Comparison of ENCODE assay signal across 23 mouse cellular contexts in genomic region chr8:106317091-106317490, GRCm38 (mm10).
"Had no signal": no experiment of that assay in that cellular context is flagged by ENCODE, and none has a peak within 500 bp of the region (broad histone marks: within the 10 kb centered on the region; RNA-seq: fewer than 3 reads in every experiment).

No protein-coding gene starts in this region.

- H3K36me3 ChIP-seq: heart, embryonic 10.5 days; heart, embryonic 12.5 days; kidney, embryonic 15.5 days; limb, embryonic 10.5 days; limb, embryonic 12.5 days; liver, embryonic 13.5 days; liver, embryonic 15.5 days had no signal

- H3K4me1 ChIP-seq: heart, embryonic 10.5 days; heart, embryonic 12.5 days; kidney, embryonic 15.5 days; limb, embryonic 10.5 days; limb, embryonic 12.5 days; liver, embryonic 13.5 days; liver, embryonic 15.5 days had no signal

- DNase-seq: gastrocnemius, postnatal 14 days; gastrocnemius, postnatal 36 days; heart, postnatal 10 days; heart, postnatal 36 days; kidney, adult 11 months; kidney, adult 2 months; kidney, adult 9 months; kidney, postnatal 14 days; kidney, postnatal 4 days; liver; liver, embryonic 13.5 days had no signal

- H3K9me3 ChIP-seq: heart, embryonic 10.5 days; heart, embryonic 12.5 days; kidney, embryonic 15.5 days; limb, embryonic 10.5 days; limb, embryonic 12.5 days; liver, embryonic 13.5 days; liver, embryonic 15.5 days had no signal

- ATAC-seq: hindbrain, embryonic 16.5 days; intestine, embryonic 16.5 days had no signal

- H3K9ac ChIP-seq: heart, embryonic 12.5 days; hindbrain, embryonic 14.5 days; kidney, embryonic 15.5 days; limb, embryonic 12.5 days; liver, embryonic 13.5 days; liver, embryonic 15.5 days had no signal

- H3K4me2 ChIP-seq: heart, embryonic 12.5 days; hindbrain, embryonic 14.5 days; kidney, embryonic 15.5 days; limb, embryonic 12.5 days; liver, embryonic 11.5 days; liver, embryonic 13.5 days; liver, embryonic 15.5 days had no signal

- H3K4me3 ChIP-seq: heart, embryonic 10.5 days; heart, embryonic 12.5 days; kidney, embryonic 15.5 days; left cerebral cortex, adult 2 months; limb, embryonic 10.5 days; limb, embryonic 12.5 days; liver, embryonic 13.5 days; liver, embryonic 15.5 days had no signal

- H3K27ac ChIP-seq: heart, embryonic 10.5 days; hindbrain, embryonic 14.5 days; kidney, embryonic 15.5 days; kidney, postnatal 0 days; left cerebral cortex, adult 2 months; limb, embryonic 10.5 days; limb, embryonic 12.5 days; liver, embryonic 13.5 days; liver, embryonic 15.5 days had no signal

- H3K27me3 ChIP-seq: heart, embryonic 12.5 days; kidney, embryonic 15.5 days; limb, embryonic 12.5 days; liver, embryonic 13.5 days; liver, embryonic 15.5 days had no signal
